Mouse (Mus musculus) neutrophil, adult 5-6 weeks (primary cell): ENCODE results near the gene Phactr2. TPM values are rescaled to one million over a fixed set of nuclear protein-coding genes. Genes with fewer than 3 reads are reported as not detected.
"Not testable (repeated sequence)": the region's sequence is repeated elsewhere in the genome, so short reads cannot be mapped to it uniquely, and the experiment has no call there.

ENCODE experiments used
- ATAC-seq: fragments of 151-379, 151-347 bp; 2 replicates; pipeline ENCODE4 v1.8.0; 2017; ENCODE audit warnings: mild to moderate bottlenecking, moderate TSS enrichment; ENCODE audit not compliant: insufficient number of reproducible peaks, poor library complexity, low FRiP score, severe bottlenecking; ENCODE audit errors: extremely low read depth
- total RNA-seq: library from RNA; stranded (forward); fragments of 200-1000 nt; gene quantifications from 2 replicates; pipeline ENCODE4 v1.2.3, GENCODE M21; 2017

Phactr2 gene
- 16.1 and 16.3 TPM in 2 replicates for total RNA-seq

GRCm38 (mm10) chr10:13473833-13474567 is at the start of gene Phactr2:
Phactr2 (minus strand) TSS chr10:13474412.
- peak; percentile 51 for ATAC-seq

GRCm38 (mm10) chr10:13521857-13522256 is 47.6 kb upstream of the Phactr2 start:
- no peak for ATAC-seq

- ATAC-seq, result no peak
Observed at GRCm38 (mm10) chr10:13502371-13502770, 28.2 kb upstream of the Phactr2 start.

- not testable (repeated sequence) for ATAC-seq
Observed at GRCm38 (mm10) chr10:13501533-13501932, 27.3 kb upstream of the Phactr2 start.

- ATAC-seq, result peak; percentile 89
Observed at GRCm38 (mm10) chr10:13500938-13501496, 26.8 kb upstream of the Phactr2 start.

- ATAC-seq, result peak; percentile 24; the same call in 1 of the 2 replicates
Observed at GRCm38 (mm10) chr10:13500473-13500872, 26.3 kb upstream of the Phactr2 start.

GRCm38 (mm10) chr10:13499331-13499730 is 25.1 kb upstream of the Phactr2 start, which contains the start of gene Fuca2:
Fuca2 (plus strand) TSS chr10:13499540.
- ATAC-seq, result peak; percentile 40; the same call in 1 of the 2 replicates

- ATAC-seq, result no peak
Observed at GRCm38 (mm10) chr10:13496315-13496714, 22.1 kb upstream of the Phactr2 start.

- no peak for ATAC-seq
Observed at GRCm38 (mm10) chr10:13493978-13494686, 19.9 kb upstream of the Phactr2 start.

GRCm38 (mm10) chr10:13489671-13490070 is 15.5 kb upstream of the Phactr2 start:
- no peak for ATAC-seq

- ATAC-seq, result no peak
Observed at GRCm38 (mm10) chr10:13485958-13486357, 11.7 kb upstream of the Phactr2 start.

- no peak for ATAC-seq
Observed at GRCm38 (mm10) chr10:13479341-13479740, 5.1 kb upstream of the Phactr2 start.

GRCm38 (mm10) chr10:13475121-13475520 is 909 bp upstream of the Phactr2 start:
- ATAC-seq, result no peak

- ATAC-seq, result no peak
Observed at GRCm38 (mm10) chr10:13474568-13474955, 350 bp upstream of the Phactr2 start.

- no peak for ATAC-seq
Observed at GRCm38 (mm10) chr10:13473287-13473832, 852 bp downstream of the Phactr2 start.

- ATAC-seq, result peak; percentile 49
Observed at GRCm38 (mm10) chr10:13470236-13470635, 4.0 kb downstream of the Phactr2 start.

GRCm38 (mm10) chr10:13468025-13468529 is 6.1 kb downstream of the Phactr2 start:
- not testable (repeated sequence) for ATAC-seq

GRCm38 (mm10) chr10:13466925-13467324 is 7.3 kb downstream of the Phactr2 start:
- no peak for ATAC-seq

- not testable (repeated sequence) for ATAC-seq
Observed at GRCm38 (mm10) chr10:13464295-13464694, 9.9 kb downstream of the Phactr2 start.
